19 mouse cellular contexts compared by ENCODE assay signal in genomic region chr5:97878215-97878794, GRCm38 (mm10).
DNase-seq lines count a peak whose midpoint lies in the region; ATAC-seq and TF ChIP-seq lines count a peak whose summit lies in the region.
"Had no signal": no experiment of that assay in that cellular context is flagged by ENCODE, and none has a peak within 500 bp of the region (broad histone marks: within the 10 kb centered on the region; RNA-seq: fewer than 3 reads in every experiment).

No protein-coding gene starts in this region.

- no peaks in the 10 kb centered on the region for H3K79me2 ChIP-seq in myocyte (ENCODE audit: control insufficient read depth, insufficient read depth)

- no peaks in the 10 kb centered on the region for H3K36me3 ChIP-seq in kidney, postnatal 0 days (ENCODE audit: insufficient read depth, low read length)
- no peaks in the 10 kb centered on the region for H3K36me3 ChIP-seq in lung, postnatal 0 days (ENCODE audit: insufficient read depth, low read length)
- H3K36me3 ChIP-seq in myocyte (ENCODE audit: control insufficient read depth, insufficient read depth) = no peaks in the 10 kb centered on the region
- no peaks in the 10 kb centered on the region for H3K36me3 ChIP-seq in midbrain, embryonic 13.5 days
- H3K36me3 ChIP-seq: hindbrain, embryonic 10.5 days; liver, embryonic 13.5 days; neural tube, embryonic 12.5 days had no signal

- H3K9me3 ChIP-seq in kidney, postnatal 0 days (replicated peaks; ENCODE audit: low read length) = no peaks in the 10 kb centered on the region
- H3K9me3 ChIP-seq in lung, postnatal 0 days (ENCODE audit: low read length) = no peaks in the 10 kb centered on the region
- H3K9me3 ChIP-seq in midbrain, embryonic 13.5 days = no peaks in the 10 kb centered on the region
- H3K9me3 ChIP-seq: hindbrain, embryonic 10.5 days; liver, embryonic 13.5 days; neural tube, embryonic 12.5 days had no signal

- H3K27ac ChIP-seq in kidney, postnatal 0 days = no peak overlapping the region
- H3K27ac ChIP-seq in lung, postnatal 0 days (ENCODE audit: low read length) = no peak overlapping the region
- H3K27ac ChIP-seq in midbrain, embryonic 13.5 days = no peak overlapping the region
- H3K27ac ChIP-seq: gastrocnemius, adult 2 months; hindbrain, embryonic 10.5 days; layer of hippocampus, adult 2 months; liver, embryonic 13.5 days; neural tube, embryonic 12.5 days; stomach, postnatal 0 days had no signal

- H3K4me2 ChIP-seq in kidney, postnatal 0 days (ENCODE audit: low read length) = no peak overlapping the region
- no peak overlapping the region for H3K4me2 ChIP-seq in lung, postnatal 0 days (replicated peaks; ENCODE audit: low read depth, low read length)
- H3K4me2 ChIP-seq in myocyte (ENCODE audit: low read depth) = peak overlapping the region; percentile 56
- H3K4me2 ChIP-seq in midbrain, embryonic 13.5 days (replicated peaks) = no peak overlapping the region
- H3K4me2 ChIP-seq: liver, embryonic 13.5 days; neural tube, embryonic 12.5 days had no signal

- WGBS in kidney, postnatal 0 days = 50% methylated on average over 1 of the region's 1 CpGs
- 30% methylated on average over 1 of the region's 1 CpGs for WGBS in lung, postnatal 0 days
- WGBS in midbrain, embryonic 13.5 days = 72% methylated on average over 1 of the region's 1 CpGs

- no peak for TF ChIP-seq CTCF in kidney, postnatal 0 days (IDR thresholded peaks at IDR 0.05; ENCODE audit: low read depth)
- no peak for TF ChIP-seq CTCF in lung, postnatal 0 days (IDR thresholded peaks at IDR 0.05)

- DNase-seq in kidney, postnatal 0 days (ENCODE audit: low spot score) = peak; percentile 48
- DNase-seq in kidney, adult 11 months = no peak
- peak; percentile 6 for DNase-seq in NIH3T3 (ENCODE audit: low read depth)
- peak; percentile 72 for DNase-seq in lung, postnatal 0 days (ENCODE audit: low spot score)
- DNase-seq in spleen, postnatal 10 days (ENCODE audit: low spot score in 2 of 2) = no peak
- DNase-seq: adrenal gland, adult 8-10 months; cerebellum, postnatal 25 days; gastrocnemius, adult 2 months; heart, adult 11 months; kidney, adult 9 months; liver, embryonic 13.5 days; right cerebral cortex, postnatal 25 days; thymus, postnatal 14 days had no signal

- no peaks in the 10 kb centered on the region for H3K4me1 ChIP-seq in kidney, postnatal 0 days (replicated peaks; ENCODE audit: insufficient read depth, low read length)
- no peaks in the 10 kb centered on the region for H3K4me1 ChIP-seq in lung, postnatal 0 days (ENCODE audit: insufficient read depth, low read depth, low read length)
- no peaks in the 10 kb centered on the region for H3K4me1 ChIP-seq in midbrain, embryonic 13.5 days (replicated peaks)
- H3K4me1 ChIP-seq: liver, embryonic 13.5 days; neural tube, embryonic 12.5 days had no signal

- H3ac ChIP-seq in myocyte (ENCODE audit: control insufficient read depth, insufficient read length) = no peak overlapping the region

- TF ChIP-seq EP300 in lung, postnatal 0 days (IDR thresholded peaks at IDR 0.05) = peak; percentile 94

- ATAC-seq in kidney, postnatal 0 days (replicated peaks; ENCODE audit: low FRiP score, low read depth) = no peak
- peak; percentile 93 for ATAC-seq in lung, postnatal 0 days
- no peak for ATAC-seq in midbrain, embryonic 13.5 days

- H3K4me3 ChIP-seq in kidney, postnatal 0 days (replicated peaks; ENCODE audit: low read depth, low read length) = no peak overlapping the region
- H3K4me3 ChIP-seq in lung, postnatal 0 days (ENCODE audit: low read depth, low read length) = no peak overlapping the region
- H3K4me3 ChIP-seq in myocyte = no peak overlapping the region
- H3K4me3 ChIP-seq in midbrain, embryonic 13.5 days (replicated peaks) = no peak overlapping the region
- H3K4me3 ChIP-seq: gastrocnemius, adult 2 months; hindbrain, embryonic 10.5 days; layer of hippocampus, adult 2 months; liver, embryonic 13.5 days; neural tube, embryonic 12.5 days had no signal

- H3K27me3 ChIP-seq in kidney, postnatal 0 days (ENCODE audit: insufficient read depth, low read length) = no peaks in the 10 kb centered on the region
- H3K27me3 ChIP-seq in lung, postnatal 0 days (replicated peaks; ENCODE audit: insufficient read depth, low read length) = no peaks in the 10 kb centered on the region
- no peaks in the 10 kb centered on the region for H3K27me3 ChIP-seq in myocyte (ENCODE audit: control insufficient read depth, insufficient read depth, insufficient read length)
- H3K27me3 ChIP-seq in midbrain, embryonic 13.5 days = no peaks in the 10 kb centered on the region
- H3K27me3 ChIP-seq: liver, embryonic 13.5 days; neural tube, embryonic 12.5 days had no signal

- TF ChIP-seq POLR2A in myocyte (IDR thresholded peaks at IDR 0.05; ENCODE audit: insufficient read length, low read depth) = no peak

- no peak overlapping the region for H3K9ac ChIP-seq in kidney, postnatal 0 days (ENCODE audit: low read depth, low read length)
- H3K9ac ChIP-seq in lung, postnatal 0 days (replicated peaks; ENCODE audit: low read depth) = no peak overlapping the region
- no peak overlapping the region for H3K9ac ChIP-seq in midbrain, embryonic 13.5 days (replicated peaks)
- H3K9ac ChIP-seq: liver, embryonic 13.5 days; neural tube, embryonic 12.5 days had no signal

TF ChIP-seq in myocyte, 11 proteins besides CTCF, POLR2A, EP300 and RAD21:
- TF ChIP-seq CEBPB (IDR thresholded peaks at IDR 0.05; ENCODE audit: insufficient read depth, poor library complexity, severe bottlenecking) = peak; percentile 63
- no peak for TF ChIP-seq MYOG (IDR thresholded peaks at IDR 0.05; ENCODE audit: control insufficient read depth in 1 of 3, insufficient read depth in 1 of 3, insufficient read length in 2 of 3, low read depth in 2 of 3)

Comparison
In these comparisons a context has a peak if more than half of its experiments do, and no peak if none do; other contexts are left out.
1. DNase-seq: peak in kidney, postnatal 0 days (single experiment), NIH3T3 (single experiment) and lung, postnatal 0 days (single experiment); none in kidney, adult 11 months (single experiment) and spleen, postnatal 10 days (0 of 2).